Mouse (Mus musculus): ENCODE measurements around the gene Aig1.

Gene Aig1

GRCm38 (mm10) chr10:13782774-13783173 lies 86.0 kb downstream of the Aig1 start:
- in situ Hi-C loops (cut with MboI; ENCODE audit: low sequenced_read_pairs), result no loop called here

DNA sequence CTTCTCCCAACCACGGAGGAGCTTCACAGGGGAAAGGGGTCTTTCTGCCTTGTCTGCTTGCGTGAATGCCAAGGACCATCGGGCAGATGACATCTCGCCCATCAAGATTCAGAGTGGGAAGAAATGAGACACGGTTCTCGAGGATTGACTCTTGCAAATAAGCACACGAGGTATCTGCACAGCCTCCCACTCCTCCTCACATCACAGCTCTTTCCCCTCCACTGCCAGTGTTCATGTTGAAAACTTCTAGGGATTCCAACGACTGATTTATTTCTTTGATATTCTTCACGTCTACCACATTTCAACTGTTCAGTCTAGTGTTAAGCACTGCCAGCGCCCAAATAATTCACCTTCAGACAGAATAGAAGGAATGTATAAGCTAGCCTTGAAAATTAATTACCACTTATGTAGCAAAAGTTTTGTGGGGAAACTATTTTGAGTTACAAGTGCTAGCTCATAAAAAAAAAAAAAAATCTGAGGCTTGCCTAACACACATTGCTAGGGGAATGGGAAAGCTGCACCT lies 86.5 kb downstream of the Aig1 start:
- in situ Hi-C loops (cut with MboI; ENCODE audit: low sequenced_read_pairs), result no loop called here

DNA sequence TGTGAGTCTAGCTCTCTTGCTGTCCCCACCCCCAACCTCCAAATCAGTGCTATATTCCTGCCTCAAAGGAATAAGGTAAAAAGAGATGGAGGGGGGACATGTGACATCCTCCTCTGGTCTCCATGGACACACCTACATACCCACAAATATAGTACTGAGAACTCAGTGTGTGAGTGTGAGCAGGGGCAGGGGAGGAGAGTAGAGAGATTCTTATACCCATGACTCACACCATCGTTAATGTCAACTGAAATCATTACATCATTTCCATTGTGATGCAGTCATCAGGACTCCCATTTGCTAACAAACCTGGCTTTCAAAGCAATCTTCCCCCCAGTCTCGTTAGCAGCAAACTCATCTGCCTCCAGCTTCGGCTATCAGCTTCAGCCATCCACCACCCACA lies 92.8 kb downstream of the Aig1 start:
- in situ Hi-C loops (cut with MboI; ENCODE audit: low sequenced_read_pairs), result no loop called here

GRCm38 (mm10) chr10:13775411-13775810 lies 93.4 kb downstream of the Aig1 start:
- in situ Hi-C loops (cut with MboI; ENCODE audit: low sequenced_read_pairs), result no loop called here

GRCm38 (mm10) chr10:13774910-13775309 lies 93.9 kb downstream of the Aig1 start:
- in situ Hi-C loops (cut with MboI; ENCODE audit: low sequenced_read_pairs), result no loop called here

GRCm38 (mm10) chr10:13770720-13771119 lies 98.1 kb downstream of the Aig1 start:
- in situ Hi-C loops (cut with MboI; ENCODE audit: low sequenced_read_pairs), result no loop called here

- in situ Hi-C loops (cut with MboI; ENCODE audit: low sequenced_read_pairs), result no loop called here
Observed at GRCm38 (mm10) chr10:13769789-13770188, 99.0 kb downstream of the Aig1 start.

DNA sequence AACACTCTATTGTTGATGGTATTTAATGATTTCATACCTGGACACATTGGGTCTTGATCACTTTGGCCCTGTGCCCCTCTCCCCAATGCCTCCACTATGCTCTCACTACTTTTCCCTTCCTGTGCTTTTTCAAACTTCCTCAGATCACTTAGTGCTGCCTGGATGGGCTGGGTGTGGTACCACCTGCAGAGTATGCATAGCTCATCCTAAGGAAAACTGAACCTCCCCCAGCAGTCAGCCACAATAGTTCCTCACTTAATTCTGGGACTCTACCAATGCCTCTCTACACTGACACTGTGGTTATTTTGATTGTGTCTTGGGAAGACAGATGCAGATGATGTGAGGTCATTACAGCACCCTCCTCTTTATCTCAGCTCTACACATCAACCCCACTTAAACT lies 99.9 kb downstream of the Aig1 start:
- in situ Hi-C loops (cut with MboI; ENCODE audit: low sequenced_read_pairs), result no loop called here

DNA sequence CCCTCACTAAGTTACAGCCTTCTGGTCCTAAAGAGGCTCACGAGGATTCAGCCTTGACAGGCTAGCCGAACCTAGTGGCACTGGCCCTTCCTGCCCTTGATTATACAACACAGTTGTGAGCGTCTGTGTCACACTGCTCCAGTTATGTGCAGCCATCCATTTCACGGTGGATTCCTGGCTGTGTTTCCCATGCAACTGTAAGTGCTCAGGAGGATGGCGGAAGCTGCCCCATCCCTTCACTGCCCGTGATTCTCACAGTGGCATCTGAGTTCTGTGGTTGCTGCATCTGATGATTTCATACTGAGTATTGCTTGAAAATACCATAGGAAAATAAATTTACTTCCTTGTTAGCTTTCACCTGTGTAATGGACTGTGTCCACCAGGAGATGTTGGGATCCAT lies 101.7 kb downstream of the Aig1 start:
- in situ Hi-C loops (cut with MboI; ENCODE audit: low sequenced_read_pairs), result no loop called here

GRCm38 (mm10) chr10:13763151-13763550 lies 105.6 kb downstream of the Aig1 start:
- in situ Hi-C loops (cut with MboI; ENCODE audit: low sequenced_read_pairs), result no loop called here

GRCm38 (mm10) chr10:13754712-13755111 lies 114.1 kb downstream of the Aig1 start:
- in situ Hi-C loops (cut with MboI; ENCODE audit: low sequenced_read_pairs), result no loop called here

GRCm38 (mm10) chr10:13753777-13754176 lies 115.0 kb downstream of the Aig1 start:
- in situ Hi-C loops (cut with MboI; ENCODE audit: low sequenced_read_pairs), result no loop called here

DNA sequence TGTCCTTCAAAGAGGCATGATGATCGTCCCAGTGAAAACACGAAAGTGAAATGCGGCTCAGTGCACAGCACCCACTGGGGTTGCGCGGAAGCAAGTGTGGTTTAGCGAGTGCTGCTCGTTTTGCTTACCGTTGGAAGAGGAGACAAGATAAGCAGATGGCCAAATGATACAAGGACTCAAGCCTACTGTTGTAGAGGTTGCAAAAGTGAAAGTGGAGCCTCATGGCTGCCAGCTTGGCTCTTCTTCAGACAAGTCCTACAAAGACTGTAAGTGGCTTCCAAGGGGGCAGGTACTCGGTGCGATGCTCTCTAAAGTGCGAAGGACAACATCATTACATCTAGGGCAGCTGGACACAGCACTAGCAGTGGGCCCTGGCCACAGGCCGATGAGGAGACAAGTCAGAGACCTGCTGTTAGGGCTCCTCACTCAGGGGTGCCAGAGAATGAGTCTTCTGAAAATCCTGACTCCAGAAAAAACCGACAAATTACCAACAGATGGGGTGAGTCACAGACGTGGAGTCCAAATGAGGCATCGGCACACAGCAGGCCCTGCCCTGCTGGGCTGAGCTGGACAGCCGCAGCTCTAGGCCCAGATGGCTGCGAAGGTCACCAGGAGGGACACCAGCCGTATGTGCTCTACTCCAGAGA lies 129.2 kb downstream of the Aig1 start:
- in situ Hi-C loops (cut with MboI; ENCODE audit: low sequenced_read_pairs), result no loop called here

GRCm38 (mm10) chr10:13730039-13730748 lies 138.6 kb downstream of the Aig1 start:
- in situ Hi-C loops (cut with MboI; ENCODE audit: low sequenced_read_pairs), result no loop called here

DNA sequence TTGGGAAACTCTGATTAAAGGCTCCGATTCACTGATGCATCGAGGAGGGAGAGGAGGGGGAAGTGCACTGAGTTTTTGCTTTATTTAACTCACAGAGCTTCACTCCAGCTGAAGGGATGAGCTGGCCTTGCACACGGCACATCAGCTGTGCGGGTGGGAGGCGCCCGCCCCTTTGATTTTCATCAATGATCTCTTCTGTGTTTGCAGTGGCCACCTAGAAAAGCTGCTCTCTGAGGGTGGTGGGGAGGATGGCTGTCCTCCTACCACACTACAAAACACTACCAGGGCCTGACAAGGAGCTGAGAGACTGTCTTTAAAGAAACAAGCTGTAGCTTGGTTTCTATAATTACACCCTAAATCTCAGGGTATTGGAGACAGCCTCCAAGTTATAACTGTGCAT lies 141.1 kb downstream of the Aig1 start:
- in situ Hi-C loops (cut with MboI; ENCODE audit: low sequenced_read_pairs), result no loop called here

DNA sequence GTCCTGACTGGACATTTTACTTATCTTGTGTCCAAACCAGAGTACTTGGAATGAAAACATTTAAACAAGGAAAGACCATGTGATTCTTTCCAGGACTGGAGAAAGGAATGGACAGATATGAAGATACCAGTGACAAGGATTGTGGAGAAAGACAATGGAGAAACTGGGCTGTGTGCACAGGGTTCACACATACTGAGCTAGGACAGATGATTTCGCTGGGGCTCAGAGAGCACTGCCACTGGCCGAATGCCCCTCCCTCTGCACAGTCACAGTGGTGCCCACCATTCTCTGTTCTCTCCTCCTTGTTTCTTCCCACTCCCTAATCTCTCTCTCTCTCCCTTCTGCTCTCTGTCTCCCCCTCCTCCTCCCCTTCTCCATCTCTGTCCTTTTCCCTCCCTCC lies 142.6 kb downstream of the Aig1 start:
- in situ Hi-C loops (cut with MboI; ENCODE audit: low sequenced_read_pairs), result no loop called here

DNA sequence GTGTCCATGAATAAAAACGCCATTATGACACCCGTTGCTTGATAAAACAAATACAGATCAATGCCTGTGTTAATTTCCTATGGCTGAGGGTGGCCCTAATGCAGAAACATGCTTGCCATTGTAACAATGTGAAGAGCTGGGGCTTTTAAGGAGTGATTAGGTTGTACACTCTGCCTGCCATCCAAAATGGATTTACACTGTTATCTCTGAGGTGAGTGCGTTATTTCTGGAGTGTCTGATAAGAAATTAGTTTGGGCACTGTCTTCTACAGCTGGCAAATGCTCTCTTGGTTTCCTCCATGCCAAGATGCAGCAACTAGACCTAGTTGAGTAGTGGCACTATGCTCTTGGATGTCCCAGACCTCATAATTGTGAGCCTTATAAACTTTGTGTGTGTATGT lies 143.5 kb downstream of the Aig1 start:
- in situ Hi-C loops (cut with MboI; ENCODE audit: low sequenced_read_pairs), result no loop called here

DNA sequence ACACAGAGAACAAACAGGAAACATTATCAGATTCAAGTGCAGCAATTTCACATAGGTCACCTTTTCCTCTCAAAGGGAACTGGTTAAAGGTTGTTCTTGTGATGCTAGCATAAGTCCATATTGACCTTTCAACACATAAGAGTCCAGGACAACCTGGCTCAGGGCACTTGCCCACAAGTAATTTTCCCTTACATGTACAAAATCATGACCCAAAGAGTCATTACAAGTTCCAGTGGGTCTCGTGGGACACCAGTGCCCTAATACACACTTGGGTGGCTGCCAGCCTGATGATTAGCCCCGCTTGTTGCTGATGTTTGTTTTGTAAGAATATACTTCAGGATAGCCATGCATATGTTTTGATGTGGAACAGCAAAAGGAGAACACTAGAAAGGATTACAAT lies 152.6 kb downstream of the Aig1 start:
- in situ Hi-C loops (cut with MboI; ENCODE audit: low sequenced_read_pairs), result no loop called here

DNA sequence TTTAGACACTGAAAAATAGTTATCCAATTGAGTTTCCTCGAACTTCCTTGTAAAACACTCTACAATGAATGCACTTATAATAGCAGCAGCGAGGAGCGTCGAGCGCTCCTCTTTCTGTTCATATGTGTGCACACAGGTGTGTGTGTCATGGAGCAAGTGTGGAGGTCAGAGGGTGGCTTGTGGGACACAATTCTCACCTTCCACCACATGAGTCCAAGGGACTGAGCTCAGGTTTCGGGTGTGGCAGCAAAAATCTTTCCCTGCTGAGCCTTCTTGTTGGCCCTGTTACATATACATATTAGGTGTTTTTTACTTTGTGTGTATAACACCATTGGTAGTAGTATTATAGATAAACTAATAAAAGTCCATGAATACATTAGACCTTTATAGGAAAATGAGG lies 153.2 kb downstream of the Aig1 start:
- in situ Hi-C loops (cut with MboI; ENCODE audit: low sequenced_read_pairs), result no loop called here

DNA sequence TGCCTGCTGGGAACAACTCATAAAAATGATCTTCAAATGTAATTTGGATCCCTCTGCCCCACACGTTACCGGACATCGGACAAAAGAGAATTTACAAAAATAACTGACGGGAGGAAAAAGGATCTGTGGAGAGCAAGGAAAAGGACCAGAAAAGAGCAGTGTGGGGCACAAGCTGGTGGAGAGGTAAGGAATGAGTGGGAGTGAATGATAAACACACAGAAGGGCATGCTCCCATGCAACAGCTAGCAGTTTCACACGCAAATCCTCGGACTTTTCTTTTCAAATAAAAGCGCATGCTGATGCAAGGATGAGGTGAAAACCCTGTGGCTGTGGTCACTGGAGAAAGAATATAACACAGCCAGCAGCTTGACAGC lies 153.9 kb downstream of the Aig1 start:
- in situ Hi-C loops (cut with MboI; ENCODE audit: low sequenced_read_pairs), result no loop called here

DNA sequence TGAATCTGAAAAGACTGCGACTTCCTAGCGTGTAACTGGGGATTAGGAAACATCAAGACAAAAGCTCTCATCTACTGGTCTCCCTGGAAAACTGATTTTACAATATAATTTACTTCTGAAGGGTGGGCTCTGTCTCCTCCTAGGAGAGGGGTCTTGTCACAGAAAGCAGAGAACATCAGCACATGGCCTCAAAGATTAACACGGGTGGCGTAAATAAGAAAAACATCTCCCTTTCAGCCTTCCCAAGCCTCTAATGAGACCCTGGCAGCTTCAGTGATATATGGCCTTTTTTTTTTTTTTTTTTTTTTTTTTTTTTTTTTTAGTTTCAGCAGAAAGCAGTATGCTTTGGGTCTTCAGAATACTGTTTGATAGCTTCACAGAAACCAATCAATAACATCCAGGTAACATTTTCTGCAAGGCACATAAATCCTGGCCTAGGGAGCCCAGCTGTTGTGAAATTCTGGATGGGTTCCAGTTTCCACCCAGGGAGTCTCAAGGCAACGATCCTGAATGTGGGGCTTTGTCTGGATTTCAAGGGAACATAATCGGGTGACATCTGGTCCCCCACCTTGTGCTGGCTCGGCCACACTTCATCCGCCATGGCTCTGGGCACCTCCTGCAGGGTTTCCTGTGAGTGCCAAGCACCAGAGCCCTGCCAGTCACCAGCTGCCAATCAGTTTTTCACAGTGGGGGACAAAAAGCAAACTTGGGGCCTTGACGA lies 154.4 kb downstream of the Aig1 start:
- in situ Hi-C loops (cut with MboI; ENCODE audit: low sequenced_read_pairs), result no loop called here

DNA sequence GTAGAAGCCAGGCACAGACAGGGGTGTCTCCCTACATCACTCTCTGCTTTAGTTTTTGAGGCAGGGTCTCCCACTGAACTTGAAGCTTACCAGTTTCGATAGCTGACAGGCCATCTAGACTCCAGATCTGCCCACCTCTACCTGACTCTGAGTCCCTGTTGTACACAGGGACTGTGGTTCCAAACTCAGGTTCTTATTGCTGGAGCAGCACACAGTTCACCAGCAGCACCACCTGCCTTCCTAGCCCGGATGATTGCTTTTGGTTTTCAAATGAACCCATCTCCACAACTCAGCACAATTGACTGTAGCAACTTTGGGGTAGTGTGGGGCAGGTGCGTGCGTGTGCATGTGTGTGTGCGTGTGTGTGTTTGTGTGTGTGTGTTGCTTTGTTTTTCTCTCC lies 155.1 kb downstream of the Aig1 start:
- in situ Hi-C loops (cut with MboI; ENCODE audit: low sequenced_read_pairs), result no loop called here

Data from CH12F3 (cell line).